Mouse (Mus musculus): ENCODE data around the gene Vstm2l.

DNA sequence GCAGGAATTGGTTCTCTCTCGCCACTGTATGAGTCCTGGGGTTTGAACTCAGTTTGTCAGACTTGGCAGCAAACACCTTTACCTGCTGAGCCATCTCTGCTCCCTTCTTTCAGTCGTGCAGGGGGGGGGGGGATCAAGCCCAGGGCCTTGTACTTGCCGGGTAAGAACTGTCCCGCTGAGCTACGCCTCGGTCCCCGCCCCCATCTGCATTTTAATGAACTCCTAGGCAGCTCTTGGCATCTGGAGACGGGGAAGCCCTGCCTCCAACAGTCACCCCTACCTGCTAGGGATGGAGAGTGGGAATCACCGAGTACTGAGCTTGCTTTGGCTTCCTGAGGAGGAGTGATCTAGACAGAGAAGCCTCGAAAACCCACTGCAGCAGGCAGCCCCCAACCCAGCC is 4.1 kb downstream of the Vstm2l start:
- TF ChIP-seq CTCF (IDR thresholded peaks at IDR 0.05; ENCODE audit: low read depth, low read length) (no peak), GATA2 (IDR thresholded peaks at IDR 0.05; ENCODE audit: borderline replicate concordance, low read depth, low read length) (no peak), GATA1 (IDR thresholded peaks at IDR 0.05; ENCODE audit: borderline replicate concordance, low read length) (no peak), POLR2AphosphoS5 (IDR thresholded peaks at IDR 0.05; ENCODE audit: insufficient replicate concordance, low read depth, low read length) (no peak), TAL1 (conservative IDR thresholded peaks at IDR 0.05; ENCODE audit: low read depth, low read length) (no peak)
